Mouse (Mus musculus) gastrocnemius, adult 18-20 months (tissue): ENCODE measurements around the gene Bsg. TPM values are rescaled to one million over a fixed set of nuclear protein-coding genes. Genes with fewer than 3 reads are reported as not detected.

Source experiments
- DNase-seq: peaks from one replicate; pipeline ENCODE4 v3.0.0; 2021; ENCODE audit warnings: low spot score
- long read RNA-seq, 2 experiments: library from polyadenylated mRNA; stranded (forward); transcript quantifications; one replicate each; pipeline ENCODE4 v2.0.0; 2021
- total RNA-seq, 2 experiments: library from RNA; stranded (reverse); gene quantifications; 2 replicates each; pipeline ENCODE4 v1.2.3; 2021

The Bsg gene
- 100 to 1,000 TPM; 540 to 773 TPM for total RNA-seq
- long read RNA-seq, experiment 1, transcript Bsg-202 (6 exons, 1,240 nt) = minor isoform, 7 of 1,150 reads
- long read RNA-seq, experiment 1, transcript Bsg-205 (7 exons, 1,261 nt) = major isoform, 1,034 of 1,150 reads
- long read RNA-seq, experiment 1, transcript Bsg-201 (8 exons, 1,526 nt) = minor isoform, 5 of 1,150 reads
- long read RNA-seq, experiment 1, partial matches to known transcripts = 33 of 1,150 reads
- long read RNA-seq, experiment 1, other reads (novel, unspliced or antisense) = 71 of 1,150 reads
- long read RNA-seq, experiment 2, transcript Bsg-201 (8 exons, 1,526 nt) = minor isoform, 10 of 1,441 reads
- long read RNA-seq, experiment 2, transcript Bsg-205 (7 exons, 1,261 nt) = major isoform, 1,299 of 1,441 reads
- long read RNA-seq, experiment 2, partial matches to known transcripts = 53 of 1,441 reads
- long read RNA-seq, experiment 2, other reads (novel, unspliced or antisense) = 78 of 1,441 reads

GRCm38 (mm10) chr10:79704065-79704969, at the start of gene Bsg:
Gene Bsg (plus strand): TSS chr10:79704491.
- peak; percentile 98 for DNase-seq

- no peak for DNase-seq
Observed at GRCm38 (mm10) chr10:79654946-79655395, 49.3 kb upstream of the Bsg start.

- no peak for DNase-seq
Observed at GRCm38 (mm10) chr10:79658829-79659228, 45.5 kb upstream of the Bsg start.

GRCm38 (mm10) chr10:79660298-79660697, 44.0 kb upstream of the Bsg start:
- no peak for DNase-seq

GRCm38 (mm10) chr10:79661861-79662260, 42.4 kb upstream of the Bsg start:
- DNase-seq = no peak

GRCm38 (mm10) chr10:79664131-79664665, 40.1 kb upstream of the Bsg start, which contains the start of gene Madcam1:
Gene Madcam1 (plus strand): TSS chr10:79664559.
- DNase-seq = peak; percentile 65

GRCm38 (mm10) chr10:79665051-79665450, 39.2 kb upstream of the Bsg start:
- no peak for DNase-seq

- DNase-seq = no peak
Observed at GRCm38 (mm10) chr10:79666493-79666892, 37.8 kb upstream of the Bsg start.

- no peak for DNase-seq
Observed at GRCm38 (mm10) chr10:79668076-79668475, 36.2 kb upstream of the Bsg start.

- peak; percentile 93 for DNase-seq
Observed at GRCm38 (mm10) chr10:79668771-79669575, 35.3 kb upstream of the Bsg start, which contains the start of gene Tpgs1. Gene Tpgs1 (plus strand): TSS chr10:79669369.

- DNase-seq = peak; percentile 71
Observed at GRCm38 (mm10) chr10:79669576-79670057, 34.7 kb upstream of the Bsg start.

GRCm38 (mm10) chr10:79670071-79670888, 34.0 kb upstream of the Bsg start:
- DNase-seq = no peak

GRCm38 (mm10) chr10:79671396-79672087, 32.7 kb upstream of the Bsg start:
- no peak for DNase-seq

- DNase-seq = no peak
Observed at GRCm38 (mm10) chr10:79672088-79672455, 32.2 kb upstream of the Bsg start.

- DNase-seq = no peak
Observed at GRCm38 (mm10) chr10:79673054-79673453, 31.2 kb upstream of the Bsg start.

- DNase-seq = no peak
Observed at GRCm38 (mm10) chr10:79675346-79676035, 28.8 kb upstream of the Bsg start.

GRCm38 (mm10) chr10:79680606-79681495, 23.4 kb upstream of the Bsg start:
- no peak for DNase-seq
